Mouse (Mus musculus): ENCODE measurements at regions not wholly inside any gene's neighbourhood (a gene's known extent, or its start where the extent isn't known, plus 50 kb on each side); places are given as distances from the start of the nearest gene placed in this dataset.

DNA sequence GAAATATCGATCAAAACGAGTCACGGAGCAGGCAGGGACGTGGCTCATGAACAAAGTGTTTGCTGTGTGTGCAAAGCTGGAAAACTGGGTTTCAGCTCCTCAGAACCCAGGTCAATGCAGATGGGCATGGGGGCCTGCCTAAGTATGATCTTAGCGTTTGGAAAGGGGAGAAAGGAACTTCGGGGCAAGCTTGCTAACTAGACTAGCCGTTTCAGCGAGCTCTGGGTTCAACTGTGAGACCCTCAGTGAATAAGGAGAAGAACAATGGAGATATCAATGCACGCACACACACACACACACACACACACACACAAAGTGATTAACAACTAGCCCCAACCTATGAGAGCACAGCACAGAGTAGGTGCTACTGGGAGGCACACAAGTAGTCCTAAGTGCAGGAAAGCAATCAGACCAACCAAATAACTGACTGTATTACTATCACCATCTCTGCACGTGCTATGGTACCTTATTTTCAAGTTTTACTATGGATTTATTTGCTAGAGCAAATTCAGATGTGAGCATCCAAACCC is 64.3 kb upstream of the Klf3 start:
- Histone ChIP-seq H3K4me3 (ENCODE audit: insufficient read depth, low read length) (no peak overlapping the region), H3K4me1 (ENCODE audit: control insufficient read depth, insufficient read depth, low read length) (peaks cover 2% of the 10 kb centered on the region; the same call in 1 of the 2 replicates), H3K27ac (ENCODE audit: insufficient read depth, low read length) (no peak overlapping the region)
- TF ChIP-seq POLR2A (IDR thresholded peaks at IDR 0.05; ENCODE audit: extremely low read depth, insufficient read depth, low read length), result no peak
- no peak for TF ChIP-seq CTCF (IDR thresholded peaks at IDR 0.05; ENCODE audit: extremely low read depth, insufficient read depth, low read length)

- no peak overlapping the region for H3K4me3 ChIP-seq (ENCODE audit: insufficient read depth, low read length)
- H3K4me1 ChIP-seq (ENCODE audit: control insufficient read depth, insufficient read depth, low read length), result peaks cover 2% of the 10 kb centered on the region; the same call in 1 of the 2 replicates
- H3K27ac ChIP-seq (ENCODE audit: insufficient read depth, low read length), result no peak overlapping the region
- TF ChIP-seq CTCF (IDR thresholded peaks at IDR 0.05; ENCODE audit: extremely low read depth, insufficient read depth, low read length) (no peak), POLR2A (IDR thresholded peaks at IDR 0.05; ENCODE audit: extremely low read depth, insufficient read depth, low read length) (no peak)
Observed at GRCm38 (mm10) chr5:64739311-64740261, 63.6 kb upstream of the Klf3 start.

GRCm38 (mm10) chr5:64744041-64744440 is 59.1 kb upstream of the Klf3 start:
- H3K27ac ChIP-seq (ENCODE audit: insufficient read depth, low read length), result no peak overlapping the region
- TF ChIP-seq POLR2A (IDR thresholded peaks at IDR 0.05; ENCODE audit: extremely low read depth, insufficient read depth, low read length), result no peak
- TF ChIP-seq CTCF (IDR thresholded peaks at IDR 0.05; ENCODE audit: extremely low read depth, insufficient read depth, low read length), result no peak
- H3K4me1 ChIP-seq (ENCODE audit: control insufficient read depth, insufficient read depth, low read length), result no peaks in the 10 kb centered on the region; the same call in 1 of the 2 replicates
- H3K4me3 ChIP-seq (ENCODE audit: insufficient read depth, low read length), result no peak overlapping the region

DNA sequence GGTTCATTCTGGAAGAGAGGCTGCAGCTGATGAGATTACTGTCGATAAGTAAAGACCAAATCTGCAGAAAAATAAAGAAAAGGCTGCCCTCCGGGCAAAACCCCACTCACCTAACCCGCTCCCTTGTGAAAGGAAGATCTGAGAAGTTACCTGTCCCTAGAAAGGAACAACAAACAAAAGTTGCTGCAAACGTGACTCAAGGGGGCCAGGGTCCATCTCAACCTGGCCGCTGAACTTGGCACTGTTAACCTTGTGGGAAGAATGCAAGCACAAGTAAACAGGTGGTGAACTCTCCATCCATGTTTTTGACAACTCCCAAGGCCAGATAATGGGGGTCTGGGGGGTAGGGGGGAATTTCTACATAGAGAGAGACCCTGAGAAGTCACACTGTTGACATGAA is 58.7 kb upstream of the Klf3 start:
- Histone ChIP-seq H3K4me1 (ENCODE audit: control insufficient read depth, insufficient read depth, low read length) (no peaks in the 10 kb centered on the region), H3K4me3 (ENCODE audit: insufficient read depth, low read length) (no peak overlapping the region), H3K27ac (ENCODE audit: insufficient read depth, low read length) (no peak overlapping the region)
- TF ChIP-seq POLR2A (IDR thresholded peaks at IDR 0.05; ENCODE audit: extremely low read depth, insufficient read depth, low read length), result no peak
- no peak for TF ChIP-seq CTCF (IDR thresholded peaks at IDR 0.05; ENCODE audit: extremely low read depth, insufficient read depth, low read length)

GRCm38 (mm10) chr5:64747461-64747860 is 55.7 kb upstream of the Klf3 start:
- TF ChIP-seq POLR2A (IDR thresholded peaks at IDR 0.05; ENCODE audit: extremely low read depth, insufficient read depth, low read length) (no peak), CTCF (IDR thresholded peaks at IDR 0.05; ENCODE audit: extremely low read depth, insufficient read depth, low read length) (no peak)
- Histone ChIP-seq H3K27ac (ENCODE audit: insufficient read depth, low read length) (no peak overlapping the region), H3K4me3 (ENCODE audit: insufficient read depth, low read length) (no peak overlapping the region), H3K4me1 (ENCODE audit: control insufficient read depth, insufficient read depth, low read length) (no peaks in the 10 kb centered on the region)

DNA sequence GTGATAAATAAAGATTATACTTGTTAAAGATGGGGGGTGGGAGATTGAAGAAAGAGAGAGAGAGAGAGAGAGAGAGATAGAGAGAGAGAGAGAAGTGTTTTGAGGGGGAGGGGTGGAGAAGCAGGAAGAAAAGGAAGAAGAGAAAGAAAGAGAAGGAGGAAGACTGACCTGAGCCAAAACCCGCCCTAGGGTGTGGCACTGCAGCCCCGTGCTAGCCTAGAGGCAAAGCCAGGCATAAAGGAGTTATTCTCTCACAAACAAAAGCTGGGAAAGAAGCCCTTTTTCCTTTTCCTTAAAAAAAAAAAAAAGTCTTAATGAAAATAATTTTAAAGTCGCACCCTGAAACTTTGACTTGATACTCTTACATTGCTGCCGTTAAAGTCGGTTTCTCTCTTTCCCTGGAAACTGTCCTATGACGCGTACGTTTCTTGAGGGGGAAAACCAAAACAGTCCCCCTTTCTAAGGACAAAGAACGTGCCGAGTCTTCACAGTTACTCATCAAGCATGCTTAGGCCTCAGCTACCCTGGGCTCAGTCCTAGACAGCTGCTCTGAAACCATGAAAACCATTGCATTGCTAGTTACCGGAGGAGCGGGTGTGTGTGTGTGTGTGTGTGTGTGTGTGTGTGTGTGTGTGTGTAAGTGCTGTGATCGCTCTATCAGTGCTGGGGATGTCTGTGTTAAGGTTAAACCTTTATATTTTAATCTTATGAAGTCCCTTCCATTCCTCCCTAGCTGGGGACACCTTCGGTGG is 53.6 kb upstream of the Klf3 start:
- no peak overlapping the region for H3K27ac ChIP-seq (ENCODE audit: insufficient read depth, low read length)
- no peaks in the 10 kb centered on the region for H3K4me1 ChIP-seq (ENCODE audit: control insufficient read depth, insufficient read depth, low read length)
- no peak overlapping the region for H3K4me3 ChIP-seq (ENCODE audit: insufficient read depth, low read length)
- TF ChIP-seq POLR2A (IDR thresholded peaks at IDR 0.05; ENCODE audit: extremely low read depth, insufficient read depth, low read length) (no peak), CTCF (IDR thresholded peaks at IDR 0.05; ENCODE audit: extremely low read depth, insufficient read depth, low read length) (no peak)

- H3K4me3 ChIP-seq (ENCODE audit: insufficient read depth, low read length), result no peak overlapping the region
- TF ChIP-seq CTCF (IDR thresholded peaks at IDR 0.05; ENCODE audit: extremely low read depth, insufficient read depth, low read length) (no peak), POLR2A (IDR thresholded peaks at IDR 0.05; ENCODE audit: extremely low read depth, insufficient read depth, low read length) (no peak)
- no peak overlapping the region for H3K27ac ChIP-seq (ENCODE audit: insufficient read depth, low read length)
- no peaks in the 10 kb centered on the region for H3K4me1 ChIP-seq (ENCODE audit: control insufficient read depth, insufficient read depth, low read length)
Observed at GRCm38 (mm10) chr5:64750406-64750805, 52.8 kb upstream of the Klf3 start.

- H3K27ac ChIP-seq (ENCODE audit: insufficient read depth, low read length), result no peak overlapping the region
- TF ChIP-seq POLR2A (IDR thresholded peaks at IDR 0.05; ENCODE audit: extremely low read depth, insufficient read depth, low read length) (no peak), CTCF (IDR thresholded peaks at IDR 0.05; ENCODE audit: extremely low read depth, insufficient read depth, low read length) (no peak)
- H3K4me3 ChIP-seq (ENCODE audit: insufficient read depth, low read length), result no peak overlapping the region
- no peaks in the 10 kb centered on the region for H3K4me1 ChIP-seq (ENCODE audit: control insufficient read depth, insufficient read depth, low read length)
Observed at GRCm38 (mm10) chr5:64750976-64751656, 52.1 kb upstream of the Klf3 start.

DNA sequence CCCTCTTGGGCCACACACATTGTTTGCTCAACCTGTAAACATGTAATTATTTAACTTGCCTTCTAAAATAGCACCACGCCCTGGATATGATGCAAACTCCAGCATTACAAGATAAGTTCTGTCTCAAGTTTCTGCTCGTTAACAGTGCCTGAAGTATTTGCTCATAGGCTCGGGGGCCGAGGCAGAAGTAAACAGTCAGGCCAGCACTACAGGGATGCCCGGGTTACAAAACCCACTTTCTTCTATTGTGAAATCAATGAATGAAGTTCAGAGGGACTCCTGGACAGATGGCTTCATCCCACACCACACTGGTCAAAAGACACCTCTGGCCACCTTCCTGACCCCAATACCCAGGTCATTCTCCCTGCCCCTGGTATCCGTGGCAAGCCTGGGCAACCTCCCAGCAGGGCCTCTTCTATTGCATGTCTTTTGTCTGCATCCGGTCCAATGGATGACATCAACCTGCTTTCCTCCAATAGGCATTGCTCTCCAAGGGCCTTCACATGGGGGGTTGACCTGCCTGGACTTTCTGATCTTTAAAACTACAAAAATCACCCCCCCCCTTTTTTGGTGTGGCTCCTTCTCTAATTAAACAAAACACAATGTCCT is 49.9 kb upstream of the Klf3 start:
- Histone ChIP-seq H3K4me3 (ENCODE audit: insufficient read depth, low read length) (no peak overlapping the region), H3K4me1 (ENCODE audit: control insufficient read depth, insufficient read depth, low read length) (no peaks in the 10 kb centered on the region), H3K27ac (ENCODE audit: insufficient read depth, low read length) (no peak overlapping the region)
- TF ChIP-seq POLR2A (IDR thresholded peaks at IDR 0.05; ENCODE audit: extremely low read depth, insufficient read depth, low read length) (no peak), CTCF (IDR thresholded peaks at IDR 0.05; ENCODE audit: extremely low read depth, insufficient read depth, low read length) (no peak)
